Mouse (Mus musculus) heart, embryonic 16.5 days (tissue): ENCODE results near the gene Zc3h12c. TPM values are rescaled to one million over a fixed set of nuclear protein-coding genes. Genes with fewer than 3 reads are reported as not detected.

Experiments used
- ATAC-seq: fragments of 200-750 bp; cut with Nextera tagmentation; replicated peaks from 2 replicates; pipeline ENCODE4 v1.8.0; 2017; ENCODE audit warnings: moderate number of reproducible peaks; ENCODE audit not compliant: insufficient read depth, low FRiP score; ENCODE audit errors: extremely low read depth
- H3K27ac ChIP-seq: fragments of 300-500 bp; sonication (generic); 2 replicates; pipeline ENCODE4 v1.5.1; 2014; ENCODE audit warnings: mild to moderate bottlenecking, low read length, control low read depth, moderate library complexity
- H3K27me3 ChIP-seq: fragments of 300-500 bp; sonication (generic); 2 replicates; pipeline ENCODE4 v1.6.1; 2014; ENCODE audit warnings: low read length, mixed read lengths; ENCODE audit not compliant: control insufficient read depth, insufficient read depth
- H3K36me3 ChIP-seq: fragments of 300-500 bp; sonication (generic); 2 replicates; pipeline ENCODE4 v1.6.1; 2014; ENCODE audit not compliant: control insufficient read depth, insufficient read depth
- H3K4me1 ChIP-seq: fragments of 300-500 bp; sonication (generic); 2 replicates; pipeline ENCODE4 v1.6.1; 2014; ENCODE audit warnings: low read length, mixed read lengths; ENCODE audit not compliant: control insufficient read depth, insufficient read depth
- H3K4me2 ChIP-seq: fragments of 300-500 bp; sonication (generic); 2 replicates; pipeline ENCODE4 v1.6.1; 2014; ENCODE audit warnings: low read depth, mild to moderate bottlenecking, control low read depth, low read length
- H3K4me3 ChIP-seq: fragments of 300-500 bp; sonication (generic); 2 replicates; pipeline ENCODE4 v1.5.1; 2014; ENCODE audit warnings: mild to moderate bottlenecking, control low read depth, low read length
- H3K9ac ChIP-seq: fragments of 300-500 bp; sonication (generic); 2 replicates; pipeline ENCODE4 v1.6.1; 2014; ENCODE audit warnings: low read length, control low read depth
- H3K9me3 ChIP-seq: fragments of 300-500 bp; sonication (generic); replicated peaks from 2 replicates; pipeline ENCODE4 v1.6.1; 2016; ENCODE audit warnings: low read length; ENCODE audit not compliant: control insufficient read depth
- WGBS: fragments of 180-500 bp; shearing (Covaris S2); extraction: QIAGEN DNeasy Blood & Tissue Kit; methylation state at CpG from one replicate; pipeline ENCODE4 v1.1.7; 2014; 5-methylcytosine and 5-hydroxymethylcytosine counted together
- polyA plus RNA-seq: library from polyadenylated mRNA; unstranded; fragments of >200 nt; fragmentation: Nextera tagmentation; extraction: Ambion mirVana; gene quantifications from 2 replicates; pipeline ENCODE4 v1.2.1, GENCODE M21; 2015

Gene Zc3h12c
- 1.8 and 2.4 TPM in 2 replicates for polyA plus RNA-seq

- Histone ChIP-seq H3K27ac (peak within 1 kb of the TSS; percentile 97), H3K36me3 (no peaks in the 10 kb centered on the region), H3K9me3 (no peaks in the 10 kb centered on the region), H3K27me3 (peaks cover 3% of the 10 kb centered on the region; the same call in 1 of the 2 replicates), H3K9ac (peak within 1 kb of the TSS; percentile 100), H3K4me2 (peak within 1 kb of the TSS; percentile 69), H3K4me1 (peaks cover 19% of the 10 kb centered on the region), H3K4me3 (peak within 1 kb of the TSS; percentile 93)
- under 1% methylated on average over 99 of the region's 100 CpGs for WGBS
- ATAC-seq, result peak; percentile 80
Measured at GRCm38 (mm10) chr9:52167863-52168685, at the start of gene Zc3h12c. Gene Zc3h12c (minus strand): TSS chr9:52168572.

- peaks cover 3% of the 10 kb centered on the region; the same call in 1 of the 2 replicates for H3K4me1 ChIP-seq
- H3K27ac ChIP-seq, result no peak overlapping the region
- no peak overlapping the region for H3K9ac ChIP-seq
- WGBS, result 32% methylated on average over 4 of the region's 4 CpGs
- no peaks in the 10 kb centered on the region for H3K9me3 ChIP-seq
- no peak overlapping the region for H3K4me2 ChIP-seq
- no peak for ATAC-seq
- no peaks in the 10 kb centered on the region for H3K27me3 ChIP-seq
- no peaks in the 10 kb centered on the region for H3K36me3 ChIP-seq
- H3K4me3 ChIP-seq, result no peak overlapping the region
Measured at GRCm38 (mm10) chr9:52217636-52218035, 49.3 kb upstream of the Zc3h12c start.

- no peaks in the 10 kb centered on the region for H3K36me3 ChIP-seq
- no peak overlapping the region for H3K4me3 ChIP-seq
- no peaks in the 10 kb centered on the region for H3K9me3 ChIP-seq
- no peaks in the 10 kb centered on the region for H3K27me3 ChIP-seq
- no peak overlapping the region for H3K27ac ChIP-seq
- H3K4me1 ChIP-seq, result peaks cover 3% of the 10 kb centered on the region; the same call in 1 of the 2 replicates
- 80% methylated on average over 3 of the region's 3 CpGs for WGBS
- no peak for ATAC-seq
- H3K9ac ChIP-seq, result no peak overlapping the region
- H3K4me2 ChIP-seq, result no peak overlapping the region
Measured at GRCm38 (mm10) chr9:52215291-52215690, 46.9 kb upstream of the Zc3h12c start.

GRCm38 (mm10) chr9:52212416-52212815, 44.0 kb upstream of the Zc3h12c start:
- Histone ChIP-seq H3K36me3 (no peaks in the 10 kb centered on the region), H3K4me2 (no peak overlapping the region), H3K9me3 (no peaks in the 10 kb centered on the region), H3K27ac (no peak overlapping the region), H3K27me3 (no peaks in the 10 kb centered on the region), H3K9ac (no peak overlapping the region), H3K4me3 (no peak overlapping the region), H3K4me1 (no peaks in the 10 kb centered on the region)
- WGBS, result 87% methylated on average over 6 of the region's 6 CpGs
- no peak for ATAC-seq

- ATAC-seq, result no peak
- H3K4me2 ChIP-seq, result no peak overlapping the region
- no peaks in the 10 kb centered on the region for H3K9me3 ChIP-seq
- no peak overlapping the region for H3K27ac ChIP-seq
- no peak overlapping the region for H3K9ac ChIP-seq
- H3K4me3 ChIP-seq, result no peak overlapping the region
- H3K36me3 ChIP-seq, result no peaks in the 10 kb centered on the region
- 60% methylated on average over 3 of the region's 3 CpGs for WGBS
- no peaks in the 10 kb centered on the region for H3K27me3 ChIP-seq
- H3K4me1 ChIP-seq, result no peaks in the 10 kb centered on the region
Measured at GRCm38 (mm10) chr9:52208510-52209030, 40.2 kb upstream of the Zc3h12c start.

- no peak overlapping the region for H3K4me2 ChIP-seq
- no peaks in the 10 kb centered on the region for H3K4me1 ChIP-seq
- no peaks in the 10 kb centered on the region for H3K27me3 ChIP-seq
- 58% methylated on average over 4 of the region's 4 CpGs for WGBS
- H3K9me3 ChIP-seq, result no peaks in the 10 kb centered on the region
- H3K27ac ChIP-seq, result no peak overlapping the region
- no peak overlapping the region for H3K9ac ChIP-seq
- ATAC-seq, result no peak
- H3K4me3 ChIP-seq, result no peak overlapping the region
- no peaks in the 10 kb centered on the region for H3K36me3 ChIP-seq
Measured at GRCm38 (mm10) chr9:52203189-52203588, 34.8 kb upstream of the Zc3h12c start.

- Histone ChIP-seq H3K4me2 (no peak overlapping the region), H3K27me3 (no peaks in the 10 kb centered on the region), H3K9me3 (no peaks in the 10 kb centered on the region), H3K9ac (no peak overlapping the region), H3K36me3 (no peaks in the 10 kb centered on the region), H3K4me3 (no peak overlapping the region), H3K4me1 (no peaks in the 10 kb centered on the region), H3K27ac (no peak overlapping the region)
- no peak for ATAC-seq
- 71% methylated on average over 4 of the region's 4 CpGs for WGBS
Measured at GRCm38 (mm10) chr9:52200271-52200670, 31.9 kb upstream of the Zc3h12c start.

- no peak overlapping the region for H3K4me3 ChIP-seq
- WGBS, result 62% methylated on average over 3 of the region's 3 CpGs
- no peak overlapping the region for H3K9ac ChIP-seq
- no peaks in the 10 kb centered on the region for H3K36me3 ChIP-seq
- H3K9me3 ChIP-seq, result no peaks in the 10 kb centered on the region
- H3K4me2 ChIP-seq, result no peak overlapping the region
- no peak for ATAC-seq
- H3K27me3 ChIP-seq, result no peaks in the 10 kb centered on the region
- no peaks in the 10 kb centered on the region for H3K4me1 ChIP-seq
- H3K27ac ChIP-seq, result no peak overlapping the region
Measured at GRCm38 (mm10) chr9:52195853-52196252, 27.5 kb upstream of the Zc3h12c start.

- ATAC-seq, result no peak
- no peak overlapping the region for H3K4me3 ChIP-seq
- no peaks in the 10 kb centered on the region for H3K4me1 ChIP-seq
- no peak overlapping the region for H3K4me2 ChIP-seq
- 79% methylated on average over 5 of the region's 5 CpGs for WGBS
- H3K9ac ChIP-seq, result no peak overlapping the region
- no peaks in the 10 kb centered on the region for H3K27me3 ChIP-seq
- no peak overlapping the region for H3K27ac ChIP-seq
- no peaks in the 10 kb centered on the region for H3K9me3 ChIP-seq
- H3K36me3 ChIP-seq, result no peaks in the 10 kb centered on the region
Measured at GRCm38 (mm10) chr9:52193851-52194250, 25.5 kb upstream of the Zc3h12c start.
